Mouse (Mus musculus): Measurements from ENCODE around the gene Nfia.

Nfia gene

DNA sequence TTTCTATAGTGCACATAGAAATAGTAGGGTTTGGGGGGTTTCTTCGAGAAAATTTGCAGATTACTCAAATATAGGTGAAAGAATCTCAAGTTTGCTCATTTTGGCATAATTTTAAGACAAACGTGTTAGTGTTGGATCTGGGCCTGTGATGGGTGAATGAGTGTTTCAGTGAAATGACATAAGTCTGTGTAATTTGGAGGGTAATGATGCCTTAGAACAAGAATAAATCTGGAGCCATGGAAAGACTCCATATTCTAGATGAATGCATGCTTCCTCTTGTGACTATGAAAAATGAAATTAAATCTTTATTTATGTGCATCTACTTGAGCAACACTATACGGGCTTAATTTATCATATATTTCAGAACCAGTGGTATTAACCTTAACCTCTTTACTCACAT is 44.2 kb downstream of the Nfia start:
- DNase-seq: peak; percentile 16

DNA sequence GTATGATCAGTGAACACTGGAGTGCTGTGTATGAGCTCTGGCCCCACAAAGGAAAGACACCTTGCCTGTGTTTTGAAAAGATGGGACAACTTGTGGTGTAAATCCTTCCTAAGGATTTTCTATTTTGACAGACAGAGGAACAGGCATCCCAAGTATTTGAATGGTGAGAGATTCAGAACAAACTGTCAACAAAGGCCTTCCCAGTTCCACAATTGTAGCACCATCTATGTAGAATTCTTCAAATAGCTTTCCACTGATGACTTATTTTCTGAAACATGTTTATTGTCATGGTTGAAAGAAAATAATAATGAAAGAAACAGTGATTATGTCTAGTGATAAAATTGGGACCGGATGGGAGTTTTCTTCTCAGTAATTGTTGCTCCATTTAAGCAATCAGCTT is 45.2 kb downstream of the Nfia start:
- no peak for DNase-seq

- DNase-seq: peak; percentile 61
Measured at GRCm38 (mm10) chr4:97818498-97818897, 46.0 kb downstream of the Nfia start.

DNA sequence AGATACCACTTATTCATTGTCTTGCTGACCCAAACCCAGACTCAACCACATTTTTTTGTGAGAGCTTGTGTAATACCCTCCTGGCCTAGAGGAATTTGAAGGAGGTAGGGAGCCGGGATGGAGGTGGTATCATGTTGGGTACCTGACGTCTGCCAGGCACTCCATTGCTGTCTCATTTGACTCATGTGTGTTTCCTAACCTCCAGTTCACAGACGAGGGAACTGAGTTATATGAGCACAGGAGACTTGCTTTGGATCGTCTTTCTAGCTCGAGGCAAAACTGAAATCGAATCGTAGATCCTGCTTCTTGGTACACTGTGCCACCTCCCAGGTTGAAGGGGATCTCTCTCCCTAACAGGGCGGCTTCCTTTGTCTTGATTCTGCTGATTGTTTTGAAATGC is 46.6 kb downstream of the Nfia start:
- peak; percentile 65 for DNase-seq

DNA sequence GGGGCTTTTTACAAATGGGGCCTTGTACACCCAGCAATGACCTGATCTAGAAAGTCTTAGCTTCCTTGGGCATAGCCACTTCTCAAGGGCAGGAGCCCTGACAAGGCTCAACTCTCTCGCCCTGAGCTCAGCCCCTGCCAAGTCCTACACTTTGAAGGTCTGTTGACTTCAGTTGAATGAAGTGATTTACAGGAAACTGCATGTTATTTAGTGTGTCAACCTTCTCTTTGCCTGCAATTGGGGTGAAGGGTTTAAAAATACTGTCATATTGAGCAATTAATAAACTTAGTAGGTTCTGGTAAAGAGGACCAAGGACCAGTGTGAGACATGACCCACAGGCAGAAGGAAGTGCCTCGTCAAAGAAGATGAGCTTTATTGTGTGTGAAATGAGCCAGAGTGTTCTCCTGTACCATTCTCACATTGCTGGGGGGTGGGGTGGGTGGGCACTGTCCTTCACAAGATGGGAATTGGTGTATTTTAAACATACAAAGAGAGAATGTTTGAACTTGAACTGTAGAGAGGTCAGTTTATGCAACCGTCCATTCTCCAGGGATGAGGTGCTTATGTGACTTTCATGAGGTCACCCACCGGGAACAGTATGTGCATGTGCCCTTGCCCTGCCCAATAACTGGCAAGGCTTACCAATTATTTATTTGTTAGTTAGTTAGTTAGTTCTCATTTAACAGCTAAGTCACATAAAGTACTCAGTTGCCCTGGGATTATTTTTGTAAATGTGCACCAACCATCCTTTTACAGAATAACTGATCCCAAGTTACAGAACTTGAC is 48.1 kb downstream of the Nfia start:
- DNase-seq: peak; percentile 84

DNA sequence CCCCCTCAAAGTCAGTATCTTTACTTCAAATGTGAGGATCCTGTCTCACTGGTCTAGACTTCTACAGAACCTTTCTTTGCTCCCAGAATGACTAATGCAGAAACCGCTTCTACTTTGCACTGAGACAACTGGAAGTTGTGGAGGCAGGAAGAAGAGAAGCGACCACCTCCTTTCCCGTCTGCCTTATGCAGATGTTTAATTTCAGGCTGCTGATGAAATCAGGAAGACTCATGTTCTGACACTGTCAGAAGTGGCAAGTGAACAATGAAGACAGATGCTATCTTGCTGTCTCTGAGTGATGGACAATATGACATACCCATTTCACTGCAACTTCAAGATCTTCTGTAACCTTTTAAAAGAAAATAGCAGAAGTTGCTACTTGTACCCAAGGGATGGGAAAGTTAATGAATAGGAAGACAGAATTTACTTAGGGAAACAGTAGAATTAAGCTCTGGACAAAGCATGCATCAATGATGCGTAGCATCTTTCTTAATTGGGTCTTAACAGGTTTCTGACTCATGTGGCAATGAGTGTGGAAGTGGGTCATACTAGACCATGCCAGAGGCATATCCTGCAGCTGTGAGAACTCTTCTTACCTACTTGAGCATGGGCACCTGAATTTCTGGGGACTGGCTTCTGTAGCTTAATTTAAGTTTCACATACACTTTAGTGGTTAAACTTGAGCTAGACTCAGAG is 49.2 kb downstream of the Nfia start:
- peak; percentile 81 for DNase-seq

GRCm38 (mm10) chr4:97823512-97823911 is 51.0 kb downstream of the Nfia start:
- DNase-seq: peak; percentile 91

DNA sequence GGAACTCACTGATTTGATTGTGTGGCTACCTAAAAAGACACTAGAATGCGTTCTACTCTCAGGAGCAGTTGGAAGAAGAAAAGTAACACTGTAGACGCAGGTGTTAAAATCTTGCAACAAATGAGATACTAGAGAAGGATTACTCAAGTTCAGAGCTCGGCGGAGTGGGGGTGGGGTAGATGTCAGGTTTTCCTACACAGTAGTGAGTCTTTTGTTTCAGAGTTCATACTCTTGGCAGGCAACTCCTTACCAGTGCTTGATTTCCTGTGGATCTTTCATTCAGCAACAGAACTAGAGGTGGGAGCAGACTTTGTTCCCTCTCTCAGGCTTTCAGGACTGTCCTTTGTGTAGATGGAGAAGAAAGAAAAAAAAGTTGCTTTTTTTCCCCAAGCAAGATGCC is 51.9 kb downstream of the Nfia start:
- peak; percentile 89 for DNase-seq

- peak; percentile 12 for DNase-seq
Measured at GRCm38 (mm10) chr4:97825432-97825831, 52.9 kb downstream of the Nfia start.

DNA sequence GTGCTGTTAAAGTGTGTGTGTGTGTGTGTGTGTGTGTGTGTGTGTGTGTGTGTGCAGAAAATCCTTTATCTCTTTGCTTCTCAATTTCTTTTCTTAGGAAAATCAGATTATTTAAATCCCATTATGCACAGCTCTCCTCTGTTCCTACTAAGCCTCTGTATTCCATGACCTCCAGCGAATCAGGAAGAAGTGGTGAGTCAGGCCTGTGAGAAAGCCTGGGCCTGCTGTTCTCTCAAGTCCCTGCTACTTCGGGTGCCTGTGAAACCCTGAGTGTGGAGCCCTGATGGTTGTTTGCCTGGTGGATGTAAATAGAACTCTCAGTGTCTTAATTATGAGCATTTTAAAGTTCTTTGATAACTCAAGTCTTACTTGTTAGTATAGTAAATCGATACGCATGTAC is 53.3 kb downstream of the Nfia start:
- peak; percentile 90 for DNase-seq

- peak; percentile 80 for DNase-seq
Measured at GRCm38 (mm10) chr4:97827115-97827514, 54.6 kb downstream of the Nfia start.

DNA sequence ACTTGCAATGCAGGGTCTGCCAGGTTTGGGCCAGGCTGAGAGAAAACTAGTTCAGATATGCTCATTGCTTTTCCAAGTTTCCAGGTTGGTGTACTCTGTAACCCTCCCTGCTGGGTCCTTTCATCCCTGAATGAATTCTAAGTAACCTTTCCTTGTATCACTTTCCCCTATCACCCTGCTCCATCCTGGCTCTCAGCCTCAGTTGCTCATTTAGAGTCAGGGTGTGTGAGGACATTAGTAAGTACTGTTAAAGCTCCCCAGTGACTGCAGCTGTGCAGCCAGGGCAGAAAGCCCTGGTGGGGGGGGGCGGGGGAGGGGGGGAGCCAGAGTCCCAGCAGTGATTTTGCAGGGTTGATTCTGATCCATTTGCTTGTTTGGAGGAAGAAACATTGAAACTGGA is 56.0 kb downstream of the Nfia start:
- DNase-seq: peak; percentile 92

DNA sequence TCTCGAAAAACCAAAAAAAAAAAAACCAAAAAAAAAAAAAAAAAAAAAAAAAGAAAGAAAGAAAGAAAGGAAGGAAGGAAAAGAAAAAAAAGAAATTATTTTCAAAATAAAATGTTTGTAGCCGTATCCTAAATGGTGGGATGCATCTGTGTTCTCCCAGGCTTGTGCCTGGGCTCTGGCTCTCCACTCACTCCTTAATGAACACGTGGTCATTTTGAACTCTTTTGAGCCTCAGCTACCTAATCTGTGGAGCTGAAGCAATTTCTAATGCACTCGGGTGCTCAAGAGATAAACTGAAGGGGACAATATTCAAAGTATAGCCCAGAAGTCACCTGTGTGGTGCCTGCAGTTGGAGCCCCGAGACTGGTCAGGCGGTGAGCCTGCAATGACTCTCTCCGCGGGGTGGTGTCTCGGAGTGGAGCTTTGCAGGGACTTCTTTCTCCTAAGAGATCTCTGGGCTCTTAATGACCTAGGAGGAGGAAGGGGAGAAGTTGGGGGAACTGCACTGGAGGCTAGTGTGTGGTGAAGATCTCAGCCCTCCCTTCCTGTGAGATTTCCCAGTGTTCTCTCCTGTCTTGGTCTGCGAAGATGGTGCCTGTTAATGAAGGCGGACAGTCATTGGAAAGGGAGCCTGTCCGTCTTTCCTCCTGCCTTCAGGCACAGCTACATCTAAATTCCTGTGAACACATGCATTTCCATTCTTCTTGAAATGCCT is 57.0 kb downstream of the Nfia start:
- DNase-seq: peak; percentile 80

DNA sequence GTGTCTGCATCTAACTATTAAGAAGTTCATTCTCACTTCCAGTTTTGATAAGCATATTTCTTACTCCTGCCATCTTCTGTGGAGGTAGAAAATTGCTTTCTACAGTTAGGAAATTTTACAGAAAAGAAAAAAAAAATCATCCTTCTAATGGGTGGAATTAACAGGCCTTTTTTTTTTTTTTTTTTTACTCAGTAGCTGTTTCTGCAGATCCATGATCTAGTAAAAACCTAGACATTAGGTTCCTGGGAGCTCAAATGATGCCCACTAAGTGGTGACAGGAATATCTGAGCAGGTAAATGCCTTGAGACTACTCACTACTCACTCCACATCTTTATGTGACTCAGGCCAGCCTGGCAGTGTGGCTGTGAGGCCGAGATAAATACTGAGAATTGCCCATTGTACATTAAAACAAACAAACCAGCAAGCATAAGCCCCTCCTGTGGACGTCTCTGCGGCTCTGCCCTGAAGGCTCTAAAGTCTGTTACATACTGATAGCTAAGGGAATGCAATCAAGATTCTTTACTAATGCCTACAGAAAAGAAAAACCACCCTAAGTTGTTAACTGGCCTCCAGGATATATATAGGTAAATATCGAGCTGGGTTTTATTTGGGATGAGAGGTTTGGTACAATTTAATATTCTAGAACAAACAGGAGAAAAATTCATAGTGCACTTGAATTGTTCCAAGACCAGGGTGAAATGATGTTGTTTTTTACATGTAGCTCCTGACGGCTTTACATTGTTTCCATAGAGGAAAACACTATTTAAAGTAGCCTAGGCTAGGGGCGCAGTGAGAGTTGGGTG is 57.7 kb downstream of the Nfia start:
- DNase-seq: peak; percentile 25

DNA sequence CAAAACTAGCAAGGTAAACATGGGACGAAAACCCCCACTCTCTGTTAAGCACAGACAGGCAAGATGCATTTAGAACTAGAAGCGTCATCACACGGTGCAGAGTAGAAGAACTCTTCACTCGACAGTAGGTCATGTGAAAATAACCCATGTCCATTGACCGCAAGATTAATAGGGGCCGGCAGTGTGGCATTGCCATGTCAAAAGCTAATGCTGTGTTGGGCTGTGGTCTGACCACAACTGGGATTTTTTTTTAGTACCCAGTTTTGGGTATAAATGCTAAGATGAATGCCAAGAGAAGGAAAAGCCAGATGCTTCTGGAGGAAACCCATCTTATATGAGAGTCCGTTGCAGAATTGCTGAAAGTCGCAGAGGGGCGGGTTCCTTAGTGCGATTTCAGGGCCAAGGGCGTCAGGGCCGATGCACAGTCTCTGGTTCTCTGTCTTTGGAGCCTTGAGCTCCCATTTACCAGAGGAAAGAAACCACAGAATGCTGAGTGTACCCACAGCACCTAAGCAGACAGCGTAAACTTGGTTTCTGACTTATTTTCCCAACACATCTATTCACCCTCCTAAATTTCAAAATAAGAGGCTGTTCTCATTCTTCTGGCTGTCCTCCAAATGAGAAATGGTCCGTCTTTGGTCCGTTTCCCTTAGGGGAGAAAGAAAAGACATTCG is 58.5 kb downstream of the Nfia start:
- peak; percentile 79 for DNase-seq

GRCm38 (mm10) chr4:97831611-97832278 is 59.2 kb downstream of the Nfia start:
- DNase-seq: peak; percentile 41

DNA sequence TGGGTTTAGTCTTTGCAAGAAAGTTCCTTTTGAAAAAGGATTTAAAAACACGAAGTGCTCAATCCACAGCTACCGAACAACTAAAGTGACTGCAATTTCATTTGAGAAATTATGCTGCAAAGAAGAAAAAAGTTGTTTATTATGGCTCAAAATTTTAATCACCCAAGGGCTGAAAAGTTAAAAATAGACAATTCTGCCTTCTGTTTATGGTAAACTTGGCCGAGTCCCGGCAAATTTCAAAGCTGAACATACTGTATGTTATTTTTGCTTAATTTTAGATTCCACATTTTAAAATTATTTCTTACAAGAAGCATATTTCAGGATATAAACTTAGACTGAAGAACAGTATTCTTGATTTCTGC is 59.7 kb downstream of the Nfia start:
- peak; percentile 5 for DNase-seq

GRCm38 (mm10) chr4:97836812-97837211 is 64.3 kb downstream of the Nfia start:
- DNase-seq: peak; percentile 93

- DNase-seq: peak; percentile 48
Measured at GRCm38 (mm10) chr4:97837724-97838123, 65.2 kb downstream of the Nfia start.

GRCm38 (mm10) chr4:97838651-97839050 is 66.1 kb downstream of the Nfia start:
- peak; percentile 92 for DNase-seq

- DNase-seq: peak; percentile 92
Measured at GRCm38 (mm10) chr4:97839406-97840101, 67.0 kb downstream of the Nfia start.
